Mouse (Mus musculus): ENCODE data around the gene Ddx23.

DNA sequence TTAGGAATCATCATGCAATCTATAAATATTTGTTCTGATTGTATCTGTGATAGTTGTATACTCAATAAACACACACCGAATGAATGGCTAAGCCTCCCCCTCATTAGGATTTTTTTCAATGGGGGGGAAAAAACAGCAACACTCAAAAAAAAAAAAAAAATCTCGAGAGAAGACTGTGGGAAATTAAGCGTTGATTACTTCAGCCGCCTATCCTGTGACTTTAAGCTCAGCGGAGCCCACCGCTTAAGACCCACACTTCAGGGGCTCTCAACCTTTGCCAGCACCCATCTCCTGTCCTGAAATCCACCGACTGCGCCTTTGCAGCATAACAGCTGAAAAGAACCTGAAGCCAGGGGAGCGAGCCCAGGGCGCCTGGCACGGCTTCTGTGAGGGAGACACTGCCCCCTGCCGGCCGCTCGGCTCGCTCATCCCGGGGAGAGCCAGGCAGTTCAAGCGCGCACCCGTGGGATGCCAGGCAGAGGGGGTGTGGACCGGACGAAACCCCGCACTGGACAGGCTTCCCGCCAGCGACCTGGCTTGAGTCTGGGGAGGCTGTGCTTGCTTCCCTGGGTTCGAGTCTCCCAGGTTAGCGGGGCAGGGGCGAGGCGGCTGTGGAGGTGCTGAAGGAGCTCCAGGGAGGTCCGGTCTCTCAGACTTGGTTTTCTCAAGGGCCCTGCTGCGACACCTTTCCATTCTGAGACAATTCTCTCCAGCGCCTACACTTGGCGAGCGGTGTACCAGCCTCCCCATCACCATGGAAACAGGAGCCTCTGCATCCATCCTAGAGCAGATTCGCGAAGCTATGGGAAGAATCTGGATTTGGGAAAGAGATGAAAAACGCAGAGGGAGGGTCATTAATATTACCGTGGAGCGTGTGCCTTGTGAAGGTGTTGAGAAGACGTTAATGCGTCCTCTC is 36.8 kb upstream of the Ddx23 start:
- TF ChIP-seq EP300 (optimal IDR thresholded peaks at IDR 0.05) (no peak), CTCF (IDR thresholded peaks at IDR 0.05; ENCODE audit: low read depth) (peak; percentile 98)
